Mouse (Mus musculus): ENCODE results near the gene Zdbf2. TPM values are rescaled to one million over a fixed set of nuclear protein-coding genes. Genes with fewer than 3 reads are reported as not detected.

The Zdbf2 gene
- polyA plus RNA-seq, 1 experiment from 2014 or later, result 38.3 TPM

DNA sequence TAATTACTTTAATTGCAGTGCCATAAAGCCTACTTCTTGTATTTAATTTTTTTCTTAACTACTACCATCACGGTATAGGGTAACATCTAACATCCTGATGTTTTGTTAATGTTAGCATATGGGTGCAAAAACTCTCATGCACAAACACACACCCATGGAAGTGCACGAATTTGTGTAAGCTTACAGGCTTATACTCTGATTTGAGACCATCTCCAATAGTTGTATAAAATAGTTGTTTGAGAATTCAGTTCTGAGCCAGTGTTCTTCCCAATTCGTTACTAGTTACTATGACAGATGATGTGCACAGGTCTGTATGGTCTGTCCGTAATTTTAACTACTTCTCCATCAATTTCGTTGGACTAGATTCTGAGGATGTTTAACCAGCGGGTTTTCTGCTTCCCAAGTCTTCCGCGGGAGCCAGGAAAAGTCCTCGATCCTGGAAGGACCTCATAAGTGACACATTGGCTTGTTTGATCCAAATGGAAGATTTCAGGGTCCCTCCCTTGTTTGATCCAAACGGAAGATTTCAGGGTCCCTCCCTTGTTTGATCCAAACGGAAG lies 13.7 kb upstream of the Zdbf2 start:
- WGBS, result 46% methylated on average over 11 of the region's 11 CpGs
- DNase-seq, result peak; percentile 37

DNA sequence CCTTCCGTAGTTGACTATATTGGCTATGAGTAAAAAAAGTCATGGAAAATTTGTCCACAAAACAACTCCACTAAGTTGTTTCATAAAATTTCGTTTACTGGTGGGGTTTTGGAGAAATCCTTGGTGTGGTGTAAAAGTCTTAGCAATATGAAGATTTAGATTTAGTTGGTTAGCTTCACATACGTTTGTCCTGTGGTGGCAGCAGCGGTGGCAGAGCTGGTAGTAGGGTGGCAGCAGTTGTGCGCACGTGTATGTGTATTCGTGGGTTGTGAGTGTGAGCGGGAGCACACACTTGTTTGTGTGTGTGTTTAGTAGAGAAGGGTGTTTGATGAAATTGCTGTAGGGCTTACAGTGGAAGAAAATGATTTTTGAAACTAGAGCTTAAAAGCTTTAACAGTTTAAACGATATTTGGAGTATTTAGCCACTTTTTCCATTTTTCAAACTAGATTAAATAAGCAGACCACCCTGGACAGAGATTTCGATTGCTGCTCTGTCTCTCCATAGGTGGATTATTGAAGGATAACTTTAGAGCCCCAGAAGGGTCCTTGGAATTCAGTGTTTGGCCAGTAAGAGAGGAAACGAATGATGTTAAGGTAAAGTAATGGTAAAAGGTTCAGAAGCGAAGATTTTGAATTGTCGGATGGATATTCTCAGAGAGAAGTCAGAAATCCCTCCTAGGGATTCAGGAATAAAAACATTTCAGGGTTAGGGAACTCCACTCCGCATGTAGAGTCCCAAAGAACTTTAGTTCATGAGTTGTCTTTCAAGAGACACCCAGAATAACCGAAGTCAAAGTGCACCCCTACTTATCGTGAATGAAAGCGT lies 12.9 kb upstream of the Zdbf2 start:
- Histone ChIP-seq H3K4me2 (ENCODE audit: low read length) (no peak overlapping the region), H3K27ac (replicated peaks; ENCODE audit: low read depth, low read length) (no peak overlapping the region), H3K9ac (replicated peaks; ENCODE audit: low read length) (no peak overlapping the region), H3K27me3 (ENCODE audit: control insufficient read depth, insufficient read depth, low read length) (peaks cover 76% of the 10 kb centered on the region), H3K4me3 (replicated peaks; ENCODE audit: low read depth, low read length) (no peak overlapping the region), H3K9me3 (ENCODE audit: control insufficient read depth, low read length) (no peaks in the 10 kb centered on the region), H3K36me3 (ENCODE audit: control insufficient read depth, insufficient read depth, low read length) (no peaks in the 10 kb centered on the region), H3K4me1 (ENCODE audit: control insufficient read depth, insufficient read depth, low read length) (peaks cover 11% of the 10 kb centered on the region; the same call in 1 of the 2 replicates)
- 55% methylated on average over 17 of the region's 17 CpGs for WGBS
- no peak for ATAC-seq (ENCODE audit: low FRiP score, low TSS enrichment)
- peak; percentile 44 for DNase-seq

More for the DNA sequence above, 13.7 kb upstream of the Zdbf2 start:
- H3K27me3 ChIP-seq (ENCODE audit: control insufficient read depth, insufficient read depth, low read length), result peaks cover 76% of the 10 kb centered on the region
- H3K27ac ChIP-seq (replicated peaks; ENCODE audit: low read depth, low read length), result no peak overlapping the region
- ATAC-seq (ENCODE audit: low FRiP score, low TSS enrichment), result no peak
- H3K4me3 ChIP-seq (replicated peaks; ENCODE audit: low read depth, low read length), result no peak overlapping the region
- no peaks in the 10 kb centered on the region for H3K9me3 ChIP-seq (ENCODE audit: control insufficient read depth, low read length)
- no peak overlapping the region for H3K4me2 ChIP-seq (ENCODE audit: low read length)
- H3K9ac ChIP-seq (replicated peaks; ENCODE audit: low read length), result no peak overlapping the region
- no peaks in the 10 kb centered on the region for H3K36me3 ChIP-seq (ENCODE audit: control insufficient read depth, insufficient read depth, low read length)
- peaks cover 13% of the 10 kb centered on the region; the same call in 1 of the 2 replicates for H3K4me1 ChIP-seq (ENCODE audit: control insufficient read depth, insufficient read depth, low read length)

DNA sequence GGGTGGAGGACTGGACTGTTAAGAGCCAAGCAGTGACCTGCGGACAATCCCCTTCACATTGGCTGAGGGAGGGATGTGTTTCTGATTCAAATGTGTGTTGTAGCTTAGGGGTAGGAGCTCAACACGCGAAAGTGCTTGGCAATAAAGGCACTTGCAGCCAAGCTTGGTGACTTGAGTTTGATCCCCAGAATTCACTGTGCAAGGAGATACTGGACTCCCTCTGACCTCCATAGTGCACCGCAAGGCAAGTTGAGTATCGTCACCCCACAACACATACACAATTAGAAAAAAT lies 12.4 kb upstream of the Zdbf2 start:
- ATAC-seq (ENCODE audit: low FRiP score, low TSS enrichment), result no peak
- H3K9me3 ChIP-seq (ENCODE audit: control insufficient read depth, low read length), result no peaks in the 10 kb centered on the region
- no peaks in the 10 kb centered on the region for H3K36me3 ChIP-seq (ENCODE audit: control insufficient read depth, insufficient read depth, low read length)
- H3K27me3 ChIP-seq (ENCODE audit: control insufficient read depth, insufficient read depth, low read length), result peaks cover 74% of the 10 kb centered on the region
- H3K4me1 ChIP-seq (ENCODE audit: control insufficient read depth, insufficient read depth, low read length), result peaks cover 5% of the 10 kb centered on the region; the same call in 1 of the 2 replicates
- peak; percentile 18 for DNase-seq
- no peak overlapping the region for H3K27ac ChIP-seq (replicated peaks; ENCODE audit: low read depth, low read length)
- WGBS, result 43% methylated on average over 5 of the region's 5 CpGs
- no peak overlapping the region for H3K4me3 ChIP-seq (replicated peaks; ENCODE audit: low read depth, low read length)
- no peak overlapping the region for H3K4me2 ChIP-seq (ENCODE audit: low read length)
- H3K9ac ChIP-seq (replicated peaks; ENCODE audit: low read length), result no peak overlapping the region

DNA sequence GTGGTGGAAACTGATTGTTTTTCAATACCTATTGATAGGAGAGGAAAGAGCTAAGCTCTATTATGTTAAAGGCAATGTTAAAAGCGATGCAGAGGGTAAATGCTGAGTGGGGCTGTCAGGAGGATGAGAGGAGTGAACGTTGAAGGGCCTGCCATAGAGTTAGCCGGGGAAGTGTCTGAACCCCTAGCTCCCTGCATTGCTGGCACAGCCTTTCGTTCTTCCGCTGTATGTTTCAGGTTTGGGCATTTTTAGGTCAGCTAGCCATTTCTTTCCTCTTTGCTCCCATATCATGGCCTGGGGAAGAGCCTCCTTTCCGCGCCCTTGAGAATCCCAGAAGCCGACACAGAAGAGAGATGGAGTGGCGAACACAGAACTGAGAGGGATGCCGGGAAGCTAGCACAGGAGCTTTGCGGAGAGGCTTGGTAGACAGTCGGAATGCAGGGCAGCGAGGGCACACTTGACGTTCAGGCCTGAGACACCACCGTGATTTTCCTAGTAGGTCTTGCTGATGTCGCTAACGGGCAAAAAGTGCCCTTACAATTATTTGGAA lies 11.9 kb upstream of the Zdbf2 start:
- ATAC-seq (ENCODE audit: low FRiP score, low TSS enrichment) (no peak), DNase-seq (peak; percentile 15)
- Histone ChIP-seq H3K9me3 (ENCODE audit: control insufficient read depth, low read length) (no peaks in the 10 kb centered on the region), H3K36me3 (ENCODE audit: control insufficient read depth, insufficient read depth, low read length) (no peaks in the 10 kb centered on the region), H3K9ac (replicated peaks; ENCODE audit: low read length) (no peak overlapping the region), H3K27me3 (ENCODE audit: control insufficient read depth, insufficient read depth, low read length) (peaks cover 73% of the 10 kb centered on the region), H3K27ac (replicated peaks; ENCODE audit: low read depth, low read length) (no peak overlapping the region), H3K4me3 (replicated peaks; ENCODE audit: low read depth, low read length) (no peak overlapping the region), H3K4me2 (ENCODE audit: low read length) (no peak overlapping the region), H3K4me1 (ENCODE audit: control insufficient read depth, insufficient read depth, low read length) (0 out of 2 replicates have a peak, but pooled peaks cover 4% of the 10 kb centered on the region)
- 41% methylated on average over 17 of the region's 17 CpGs for WGBS

GRCm38 (mm10) chr1:63263671-63264070 lies 9.4 kb upstream of the Zdbf2 start:
- H3K4me1 ChIP-seq (ENCODE audit: control insufficient read depth, insufficient read depth, low read length), result no peaks in the 10 kb centered on the region
- no peak for ATAC-seq (ENCODE audit: low FRiP score, low TSS enrichment)

GRCm38 (mm10) chr1:63265461-63265860 lies 7.6 kb upstream of the Zdbf2 start:
- no peak overlapping the region for H3K4me2 ChIP-seq (ENCODE audit: low read length)
- no peak overlapping the region for H3K4me3 ChIP-seq (replicated peaks; ENCODE audit: low read depth, low read length)
- no peak overlapping the region for H3K27ac ChIP-seq (replicated peaks; ENCODE audit: low read depth, low read length)
- no peaks in the 10 kb centered on the region for H3K9me3 ChIP-seq (ENCODE audit: control insufficient read depth, low read length)
- WGBS, result 34% methylated on average over 4 of the region's 4 CpGs
- no peak overlapping the region for H3K9ac ChIP-seq (replicated peaks; ENCODE audit: low read length)
- no peaks in the 10 kb centered on the region for H3K4me1 ChIP-seq (ENCODE audit: control insufficient read depth, insufficient read depth, low read length)
- no peak for ATAC-seq (ENCODE audit: low FRiP score, low TSS enrichment)
- no peaks in the 10 kb centered on the region for H3K36me3 ChIP-seq (ENCODE audit: control insufficient read depth, insufficient read depth, low read length)
- peaks cover 72% of the 10 kb centered on the region for H3K27me3 ChIP-seq (ENCODE audit: control insufficient read depth, insufficient read depth, low read length)
- DNase-seq, result peak; percentile 20

More at GRCm38 (mm10) chr1:63263671-63264070, 9.4 kb upstream of the Zdbf2 start:
- Histone ChIP-seq H3K4me2 (ENCODE audit: low read length) (no peak overlapping the region), H3K9ac (replicated peaks; ENCODE audit: low read length) (no peak overlapping the region), H3K27me3 (ENCODE audit: control insufficient read depth, insufficient read depth, low read length) (peaks cover 62% of the 10 kb centered on the region), H3K4me3 (replicated peaks; ENCODE audit: low read depth, low read length) (no peak overlapping the region), H3K27ac (replicated peaks; ENCODE audit: low read depth, low read length) (no peak overlapping the region), H3K9me3 (ENCODE audit: control insufficient read depth, low read length) (no peaks in the 10 kb centered on the region), H3K36me3 (ENCODE audit: control insufficient read depth, insufficient read depth, low read length) (no peaks in the 10 kb centered on the region)
- DNase-seq, result peak; percentile 8
- 41% methylated on average over 11 of the region's 11 CpGs for WGBS

- Histone ChIP-seq H3K27ac (replicated peaks; ENCODE audit: low read depth, low read length) (no peak overlapping the region), H3K9me3 (ENCODE audit: control insufficient read depth, low read length) (no peaks in the 10 kb centered on the region), H3K9ac (replicated peaks; ENCODE audit: low read length) (no peak overlapping the region), H3K27me3 (ENCODE audit: control insufficient read depth, insufficient read depth, low read length) (peaks cover 70% of the 10 kb centered on the region), H3K4me3 (replicated peaks; ENCODE audit: low read depth, low read length) (no peak overlapping the region), H3K4me1 (ENCODE audit: control insufficient read depth, insufficient read depth, low read length) (no peaks in the 10 kb centered on the region), H3K36me3 (ENCODE audit: control insufficient read depth, insufficient read depth, low read length) (no peaks in the 10 kb centered on the region), H3K4me2 (ENCODE audit: low read length) (no peak overlapping the region)
- DNase-seq (peak; percentile 58), ATAC-seq (ENCODE audit: low FRiP score, low TSS enrichment) (no peak)
- WGBS, result 46% methylated on average over 12 of the region's 12 CpGs
Observed at GRCm38 (mm10) chr1:63266121-63266520, 6.9 kb upstream of the Zdbf2 start.

- Histone ChIP-seq H3K4me3 (replicated peaks; ENCODE audit: low read depth, low read length) (no peak overlapping the region), H3K9me3 (ENCODE audit: control insufficient read depth, low read length) (no peaks in the 10 kb centered on the region), H3K27me3 (ENCODE audit: control insufficient read depth, insufficient read depth, low read length) (peaks cover 71% of the 10 kb centered on the region), H3K36me3 (ENCODE audit: control insufficient read depth, insufficient read depth, low read length) (no peaks in the 10 kb centered on the region), H3K27ac (replicated peaks; ENCODE audit: low read depth, low read length) (no peak overlapping the region), H3K4me1 (ENCODE audit: control insufficient read depth, insufficient read depth, low read length) (no peaks in the 10 kb centered on the region), H3K4me2 (ENCODE audit: low read length) (no peak overlapping the region), H3K9ac (replicated peaks; ENCODE audit: low read length) (no peak overlapping the region)
- WGBS, result 39% methylated on average over 15 of the region's 15 CpGs
- ATAC-seq (ENCODE audit: low FRiP score, low TSS enrichment) (no peak), DNase-seq (peak; percentile 46)
Observed at GRCm38 (mm10) chr1:63266716-63267115, 6.3 kb upstream of the Zdbf2 start.

All from midbrain, embryonic 14.5 days (tissue).